Mouse (Mus musculus) retina, postnatal 7 days (tissue): ENCODE data around the gene Shank2.

ENCODE experiments used
- DNase-seq: peaks from one replicate; pipeline ENCODE4 v3.0.0-alpha.2; 2012; ENCODE audit warnings: low read depth, low spot score

Shank2 gene

GRCm38 (mm10) chr7:144030796-144031195 is 29.1 kb downstream of the Shank2 start:
- no peak for DNase-seq

GRCm38 (mm10) chr7:144031611-144032010 is 29.9 kb downstream of the Shank2 start:
- DNase-seq = no peak

GRCm38 (mm10) chr7:144037541-144037940 is 35.8 kb downstream of the Shank2 start:
- no peak for DNase-seq

- peak; percentile 61 for DNase-seq
Measured at GRCm38 (mm10) chr7:144037966-144038669, 36.4 kb downstream of the Shank2 start.

- DNase-seq = no peak
Measured at GRCm38 (mm10) chr7:144038741-144039140, 37.0 kb downstream of the Shank2 start.

GRCm38 (mm10) chr7:144040328-144040727 is 38.6 kb downstream of the Shank2 start:
- no peak for DNase-seq

- DNase-seq = no peak
Measured at GRCm38 (mm10) chr7:144052076-144052475, 50.3 kb downstream of the Shank2 start.

GRCm38 (mm10) chr7:144055188-144055587 is 53.5 kb downstream of the Shank2 start:
- DNase-seq = no peak

GRCm38 (mm10) chr7:144055702-144056531 is 54.2 kb downstream of the Shank2 start:
- DNase-seq = no peak

- no peak for DNase-seq
Measured at GRCm38 (mm10) chr7:144070162-144070949, 68.6 kb downstream of the Shank2 start.

GRCm38 (mm10) chr7:144072219-144072618 is 70.5 kb downstream of the Shank2 start:
- no peak for DNase-seq

GRCm38 (mm10) chr7:144072856-144073255 is 71.1 kb downstream of the Shank2 start:
- DNase-seq = no peak

- DNase-seq = peak; percentile 46
Measured at GRCm38 (mm10) chr7:144074718-144075117, 73.0 kb downstream of the Shank2 start.

- DNase-seq = peak; percentile 54
Measured at GRCm38 (mm10) chr7:144078661-144079060, 76.9 kb downstream of the Shank2 start.

- DNase-seq = no peak
Measured at GRCm38 (mm10) chr7:144079861-144080260, 78.1 kb downstream of the Shank2 start.

- DNase-seq = peak; percentile 68
Measured at GRCm38 (mm10) chr7:144081448-144081847, 79.7 kb downstream of the Shank2 start.

GRCm38 (mm10) chr7:144081963-144082362 is 80.2 kb downstream of the Shank2 start:
- DNase-seq = no peak

- no peak for DNase-seq
Measured at GRCm38 (mm10) chr7:144087277-144087676, 85.5 kb downstream of the Shank2 start.

- DNase-seq = no peak
Measured at GRCm38 (mm10) chr7:144094132-144094531, 92.4 kb downstream of the Shank2 start.

GRCm38 (mm10) chr7:144097314-144097713 is 95.6 kb downstream of the Shank2 start:
- peak; percentile 31 for DNase-seq

- no peak for DNase-seq
Measured at GRCm38 (mm10) chr7:144102222-144102980, 100.7 kb downstream of the Shank2 start.
